Mouse (Mus musculus): ENCODE measurements around the gene Sypl2. TPM values are rescaled to one million over a fixed set of nuclear protein-coding genes. Genes with fewer than 3 reads are reported as not detected.
"Not testable (repeated sequence)": the region's sequence is repeated elsewhere in the genome, so short reads cannot be mapped to it uniquely, and the experiment has no call there.

Sypl2 gene
- 100 to 1,000 TPM; 321 to 322 TPM for total RNA-seq (2021)
- long read RNA-seq, experiment 1, full-length matches to known transcripts = 768 of 874 reads
- long read RNA-seq, experiment 1, partial matches to known transcripts = 91 of 874 reads
- long read RNA-seq, experiment 1, other reads (novel, unspliced or antisense) = 15 of 874 reads
- long read RNA-seq, experiment 2, full-length matches to known transcripts = 642 of 740 reads
- long read RNA-seq, experiment 2, partial matches to known transcripts = 27 of 740 reads
- long read RNA-seq, experiment 2, other reads (novel, unspliced or antisense) = 71 of 740 reads

DNA sequence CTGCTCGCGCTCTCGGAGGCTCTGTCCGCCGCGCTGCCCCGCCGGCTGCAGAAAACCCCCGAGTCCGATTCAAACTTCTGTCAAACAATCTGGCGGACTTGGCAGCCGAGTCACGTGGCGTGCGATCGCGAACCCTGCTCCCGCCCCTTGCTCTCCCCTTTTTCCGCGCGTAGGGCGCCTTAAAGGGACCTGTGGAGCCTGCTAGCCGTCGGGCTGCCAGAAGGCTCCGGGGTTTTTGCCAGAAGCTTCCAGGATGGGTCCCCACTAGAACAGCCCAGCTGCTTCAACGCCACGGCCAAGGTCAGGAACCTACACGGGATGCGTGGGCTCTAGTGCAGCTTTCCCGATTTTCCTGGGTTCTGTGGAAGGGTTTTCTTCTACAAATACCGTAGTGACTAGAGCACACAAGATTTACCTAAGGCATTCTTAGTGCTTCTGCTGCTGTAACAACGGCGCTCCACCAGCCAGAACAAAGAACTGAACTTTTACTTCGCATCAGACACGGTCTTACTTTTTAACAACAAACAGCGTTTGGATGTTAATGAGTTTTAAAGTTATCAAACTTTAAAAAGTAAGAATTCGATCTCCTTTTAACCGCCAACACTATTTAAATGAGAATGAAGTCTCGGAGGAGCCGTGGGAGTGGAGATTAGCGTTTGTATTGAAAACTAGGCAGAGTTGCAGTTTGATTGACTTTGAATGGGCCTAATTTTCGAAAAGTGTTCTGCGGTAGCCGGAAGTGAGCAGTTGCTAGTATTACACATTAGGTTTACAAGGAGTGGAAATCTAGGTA, at the start of gene Sypl2:
Gene Sypl2, minus strand, starts transcription at position 91 of the 793 bp plus-strand sequence.
- intact Hi-C loops (cut with DNase I) = no loop called here
- no peak for TF ChIP-seq CTCF (IDR thresholded peaks at IDR 0.05)
- H3K27ac ChIP-seq = peak within 1 kb of the TSS; percentile 99
- peak within 1 kb of the TSS; percentile 85 for H3K4me3 ChIP-seq
- DNase-seq = peak; percentile 93

DNA sequence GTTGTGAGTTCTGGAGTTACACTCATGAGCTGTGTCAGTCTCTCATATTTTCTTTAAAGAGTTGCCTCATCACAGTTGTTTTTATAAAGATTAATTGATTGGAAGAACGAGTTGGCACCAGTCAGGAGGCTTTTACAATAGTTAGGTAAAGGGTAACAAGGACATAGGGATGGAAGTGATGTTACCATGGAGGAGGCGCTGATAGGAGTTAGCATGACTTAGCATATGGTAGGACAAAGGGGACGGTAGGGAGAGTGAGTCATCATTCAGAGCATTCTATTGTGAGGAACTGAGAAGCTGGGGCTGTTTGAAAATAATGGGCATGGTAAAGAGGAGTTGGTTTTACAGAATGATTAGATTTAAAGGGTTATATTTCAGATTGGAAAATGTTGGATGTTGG, 32.9 kb upstream of the Sypl2 start:
- Histone ChIP-seq H3K27ac (no peak overlapping the region), H3K4me3 (no peak overlapping the region)
- DNase-seq = no peak
- no peak for TF ChIP-seq CTCF (IDR thresholded peaks at IDR 0.05)
- intact Hi-C loops (cut with DNase I) = loop anchor here (10.0 kb wide), 1 partner anchor 95 kb away; no protein-coding TSS in a partner anchor

DNA sequence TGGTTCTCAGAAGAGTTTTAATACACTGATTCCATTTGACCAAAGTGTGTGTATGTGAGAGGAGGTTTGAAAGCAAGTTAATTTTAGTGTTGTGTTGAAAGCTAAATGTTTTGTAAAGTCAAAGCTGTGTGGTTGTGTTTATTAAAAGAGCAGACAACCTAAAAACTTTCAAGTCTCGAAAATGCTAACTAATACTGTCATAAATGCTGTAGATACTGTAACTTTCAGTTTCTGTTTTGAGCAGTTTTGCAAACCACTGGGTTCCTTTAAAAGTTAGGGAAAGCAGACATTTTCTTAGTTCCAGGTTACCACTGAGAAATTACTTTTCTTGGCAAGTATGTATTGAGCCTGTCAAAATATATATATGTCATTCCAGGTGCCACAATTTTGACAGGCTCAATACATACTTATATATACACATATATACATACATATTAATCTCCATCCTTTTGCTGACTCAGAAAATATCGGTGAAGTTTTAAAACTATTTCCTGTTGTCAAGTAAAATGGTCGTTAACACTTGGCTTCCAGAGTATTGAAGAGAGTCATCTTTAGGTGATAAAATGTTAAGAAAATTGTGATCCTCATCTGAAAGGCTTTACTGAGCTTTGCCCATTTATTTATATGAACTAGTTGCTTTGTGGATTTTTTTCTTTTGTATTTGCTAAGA, 31.5 kb upstream of the Sypl2 start:
- intact Hi-C loops (cut with DNase I) = loop anchor here (10.0 kb wide), 1 partner anchor 93 kb away; no protein-coding TSS in a partner anchor

DNA sequence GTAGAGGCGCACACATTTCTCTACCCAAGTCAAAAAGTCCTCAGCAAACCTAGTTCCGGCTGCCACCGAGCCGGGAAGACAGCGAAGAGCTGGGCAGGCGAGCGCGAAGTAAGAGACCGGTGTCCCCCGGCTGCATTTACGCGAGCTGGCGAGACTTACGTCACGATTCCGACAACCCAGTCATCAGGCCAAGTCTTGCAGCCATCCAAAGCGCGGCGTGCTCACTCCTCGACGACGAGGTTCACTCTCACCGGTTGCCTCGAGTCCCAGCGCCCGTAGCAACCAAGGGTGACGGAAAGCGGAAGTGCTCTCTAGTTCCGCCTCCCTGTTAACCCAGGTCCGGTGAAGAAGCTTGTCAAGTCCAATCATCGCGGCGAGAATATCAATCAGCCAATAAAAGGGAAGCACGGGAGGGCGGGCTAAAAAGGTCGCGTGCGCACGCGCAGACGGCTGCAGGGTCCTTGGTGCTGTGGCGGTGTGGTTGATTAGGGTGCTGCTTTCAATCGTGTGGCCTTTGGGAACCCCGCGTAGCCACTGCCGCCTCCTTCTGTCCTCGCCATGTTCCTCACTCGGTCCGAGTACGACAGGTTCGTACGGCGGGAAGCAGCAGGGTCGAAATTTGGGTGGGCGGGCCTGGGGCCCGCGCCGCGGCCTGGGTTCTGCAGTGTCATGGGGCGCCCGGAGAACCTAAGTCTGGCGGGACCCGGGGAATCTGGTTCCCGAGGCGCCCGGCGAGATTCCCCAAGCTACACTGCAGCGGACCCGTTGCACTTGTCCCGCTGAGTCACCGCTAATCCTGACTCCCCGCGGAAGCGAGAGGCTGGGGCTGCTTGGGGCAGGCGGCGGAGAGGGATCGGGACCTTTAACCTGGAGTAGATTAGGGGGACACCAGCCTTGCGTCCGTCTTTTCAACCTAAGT, 30.5 kb upstream of the Sypl2 start, which contains the start of gene Psma5:
Gene Psma5, plus strand, starts transcription at position 208 of the 919 bp plus-strand sequence.
- no peak for TF ChIP-seq CTCF (IDR thresholded peaks at IDR 0.05)
- peak; percentile 95 for DNase-seq
- Histone ChIP-seq H3K27ac (peak within 1 kb of the TSS; percentile 95), H3K4me3 (peak within 1 kb of the TSS; percentile 99)
- intact Hi-C loops (cut with DNase I) = loop anchor here (10.0 kb wide), 1 partner anchor 92 kb away; no protein-coding TSS in a partner anchor

More for the DNA sequence above, 31.5 kb upstream of the Sypl2 start:
- DNase-seq = no peak
- no peak for TF ChIP-seq CTCF (IDR thresholded peaks at IDR 0.05)
- H3K27ac ChIP-seq = peak overlapping the region; percentile 95
- H3K4me3 ChIP-seq = peak overlapping the region; percentile 99

DNA sequence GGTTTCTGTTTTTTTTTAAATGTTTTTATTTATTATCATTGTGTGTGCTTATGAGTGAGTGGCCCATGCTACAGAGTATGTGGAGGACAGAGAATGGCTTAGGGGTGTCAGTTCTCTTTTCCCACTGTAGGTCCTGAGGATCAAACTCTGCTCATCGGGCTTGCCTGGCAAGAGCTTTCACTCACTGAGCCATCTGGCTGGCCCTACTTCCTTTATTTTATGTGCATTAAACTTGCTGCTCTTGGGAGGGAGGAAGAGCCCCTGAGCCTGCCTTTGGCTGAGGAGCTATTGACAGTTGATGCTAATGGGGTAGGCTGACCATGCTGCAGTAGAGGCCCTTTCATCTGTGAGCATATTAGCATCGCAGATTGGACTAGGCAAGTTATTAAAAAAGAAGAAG, 20.4 kb upstream of the Sypl2 start:
- TF ChIP-seq CTCF (IDR thresholded peaks at IDR 0.05) = no peak
- Histone ChIP-seq H3K27ac (no peak overlapping the region), H3K4me3 (no peak overlapping the region)
- intact Hi-C loops (cut with DNase I) = no loop called here
- no peak for DNase-seq

DNA sequence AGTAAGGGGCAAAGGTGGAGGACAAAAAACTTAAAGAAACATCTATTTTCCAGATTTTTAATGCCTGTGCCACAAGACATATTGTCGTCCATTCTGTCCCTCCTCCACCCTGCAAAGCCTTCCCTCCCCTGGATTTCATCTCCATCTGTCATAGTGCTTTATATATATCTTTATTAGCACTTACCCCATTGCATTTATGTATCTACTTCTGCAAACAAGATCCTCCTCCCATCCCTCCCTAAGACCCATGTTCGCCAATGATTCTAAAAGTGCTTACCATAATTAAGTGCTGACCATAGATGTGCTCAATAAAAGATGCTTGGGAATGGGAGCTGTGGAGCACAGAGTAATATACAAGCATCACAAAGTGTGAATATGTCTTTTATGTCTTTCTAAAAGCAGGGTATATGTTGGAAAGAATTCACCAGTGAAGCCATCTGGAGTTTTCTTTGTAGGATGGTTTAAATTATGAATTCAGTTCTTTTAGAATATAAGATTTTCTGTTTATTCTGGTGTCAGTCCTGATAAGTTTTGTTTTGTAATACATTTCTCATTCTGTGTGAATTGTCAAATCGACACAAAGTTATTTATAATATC, 14.9 kb upstream of the Sypl2 start:
- no peak for TF ChIP-seq CTCF (IDR thresholded peaks at IDR 0.05)
- DNase-seq = no peak
- Histone ChIP-seq H3K27ac (no peak overlapping the region), H3K4me3 (no peak overlapping the region)
- intact Hi-C loops (cut with DNase I) = no loop called here

DNA sequence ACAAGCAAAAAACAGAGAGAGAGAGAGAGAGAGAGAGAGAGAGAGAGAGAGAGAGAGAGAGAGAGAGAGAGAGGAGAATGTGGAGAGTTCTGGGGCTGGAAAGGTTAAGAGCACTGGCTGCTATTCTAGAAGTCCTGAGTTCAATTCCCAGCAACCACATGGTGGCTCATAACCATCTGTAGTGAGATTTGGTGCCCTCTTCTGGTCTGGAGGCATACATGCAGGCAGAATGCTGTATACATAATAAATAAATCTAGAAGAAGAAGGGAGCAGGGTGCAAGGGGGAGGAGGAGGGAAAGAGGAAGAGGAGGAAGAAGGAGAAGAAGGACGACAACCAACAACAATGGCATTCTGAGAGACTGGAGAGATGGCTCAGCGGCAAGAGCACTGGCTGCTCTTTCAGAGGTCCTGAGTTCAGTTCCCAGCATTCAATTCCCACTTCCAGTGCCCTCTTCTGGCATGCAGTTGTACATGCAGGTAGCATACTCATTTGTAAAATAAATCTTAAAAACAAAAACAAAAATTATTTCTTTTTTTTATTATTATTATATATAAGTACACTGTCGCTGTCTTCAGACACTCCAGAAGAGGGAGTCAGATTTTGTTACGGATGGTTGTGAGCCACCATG, 11.1 kb upstream of the Sypl2 start:
- DNase-seq; H3K4me3 ChIP-seq; H3K27ac ChIP-seq; intact Hi-C loops (cut with DNase I): not testable (repeated sequence)
- TF ChIP-seq CTCF (IDR thresholded peaks at IDR 0.05) = peak; percentile 19; the same call in 1 of the 2 replicates

DNA sequence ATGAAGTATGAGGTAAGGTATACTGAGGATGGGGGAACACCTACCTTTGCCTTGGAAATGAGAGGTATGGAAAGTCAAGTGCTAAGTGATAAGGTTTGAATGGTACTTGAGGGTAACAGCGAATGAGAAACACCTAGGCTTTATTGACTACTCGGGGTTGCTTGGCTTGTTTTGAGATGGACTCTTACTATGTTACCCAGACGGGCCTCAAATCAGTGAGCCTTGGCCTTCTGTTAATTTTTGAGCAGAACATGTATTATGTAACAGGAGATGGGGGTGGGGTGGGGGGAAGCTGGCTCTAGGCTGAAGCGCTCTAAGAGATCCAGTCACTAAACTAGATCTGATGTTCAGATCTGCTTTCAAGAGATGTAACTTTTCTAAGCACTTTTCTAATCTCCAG, 5.2 kb upstream of the Sypl2 start:
- H3K27ac ChIP-seq = peak overlapping the region; percentile 87
- no peak for TF ChIP-seq CTCF (IDR thresholded peaks at IDR 0.05)
- H3K4me3 ChIP-seq = peak overlapping the region; percentile 19; the same call in 1 of the 2 replicates
- intact Hi-C loops (cut with DNase I) = no loop called here
- no peak for DNase-seq

DNA sequence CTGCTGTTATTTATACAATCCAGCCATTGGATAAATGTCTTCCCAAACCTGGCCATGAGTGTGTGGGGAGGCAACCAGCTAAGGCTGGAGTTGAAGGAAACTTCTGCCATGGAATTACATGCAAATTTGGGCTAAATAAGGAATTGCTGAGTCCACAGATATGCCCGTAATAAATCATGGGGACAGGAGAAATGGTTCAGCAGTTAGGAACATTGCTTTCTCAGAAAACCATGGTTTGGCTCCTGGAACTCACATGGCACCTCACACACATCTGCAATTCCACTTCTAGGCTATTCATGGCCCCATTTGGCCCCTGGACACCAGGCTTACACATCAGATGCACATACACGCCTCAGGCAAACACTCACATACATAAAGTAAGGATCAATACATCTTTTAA, 1.1 kb upstream of the Sypl2 start:
- Histone ChIP-seq H3K27ac (peak overlapping the region; percentile 99), H3K4me3 (peak overlapping the region; percentile 85)
- intact Hi-C loops (cut with DNase I) = no loop called here
- no peak for TF ChIP-seq CTCF (IDR thresholded peaks at IDR 0.05)
- DNase-seq = no peak

DNA sequence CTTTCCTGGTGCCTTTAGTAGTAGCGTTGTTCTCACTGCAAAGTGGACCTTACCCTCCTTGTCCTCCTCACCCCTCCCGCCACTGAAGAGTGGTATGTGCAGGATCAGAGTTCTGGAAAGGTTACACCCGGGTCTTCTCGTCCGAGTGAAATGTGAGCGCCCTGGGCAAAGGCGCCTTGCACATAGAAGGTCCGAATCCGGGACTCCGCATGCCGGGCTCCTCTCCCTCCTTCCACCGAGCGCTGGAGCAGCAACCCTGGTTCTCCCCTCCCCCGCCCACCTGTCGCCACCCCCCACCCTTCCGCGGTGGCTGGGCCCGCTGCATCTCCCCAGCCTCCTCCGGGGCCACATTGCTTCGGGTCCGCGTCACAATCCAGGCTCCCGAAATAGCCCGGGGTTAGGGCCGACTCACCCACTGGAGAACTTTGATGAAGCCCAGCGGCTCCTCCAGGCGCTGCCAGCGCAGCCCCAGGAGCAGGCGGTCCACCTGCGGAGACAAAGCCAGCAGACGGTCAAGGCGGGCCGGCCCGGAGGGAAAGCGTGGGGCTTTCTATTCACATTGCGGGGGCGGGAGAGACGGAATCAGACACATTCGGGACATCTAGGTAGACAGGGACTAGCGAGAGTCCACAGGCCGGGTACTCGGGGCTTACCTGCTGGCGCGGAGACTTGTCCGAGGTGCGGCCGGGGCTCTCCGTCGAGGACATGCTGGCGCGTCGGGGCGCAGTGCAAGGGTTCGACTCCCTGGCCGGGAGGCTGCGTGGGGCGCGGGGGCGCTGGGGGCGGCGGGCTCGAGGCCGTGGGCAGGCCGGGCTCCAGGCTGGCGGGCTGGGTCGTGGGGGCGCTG, 514 bp downstream of the Sypl2 start:
- intact Hi-C loops (cut with DNase I) = no loop called here

More for the DNA sequence above, 514 bp downstream of the Sypl2 start:
- DNase-seq = peak; percentile 92
- TF ChIP-seq CTCF (IDR thresholded peaks at IDR 0.05) = no peak
- Histone ChIP-seq H3K27ac (peak overlapping the region; percentile 99), H3K4me3 (peak overlapping the region; percentile 85)
